Mouse (Mus musculus): Measurements from ENCODE around the gene Gm13124.
"Not testable (repeated sequence)": the region's sequence is repeated elsewhere in the genome, so short reads cannot be mapped to it uniquely, and the experiment has no call there.

Gene Gm13124

GRCm38 (mm10) chr4:144565034-144565433 is at the start of gene Gm13124:
TSS of gene Gm13124 (minus strand) at chr4:144565134.
- no peak for DNase-seq (ENCODE audit: low spot score)

- DNase-seq (ENCODE audit: low spot score) = no peak
These were observed 49.7 kb upstream of the Gm13124 start for GRCm38 (mm10) chr4:144614586-144614985.

- DNase-seq (ENCODE audit: low spot score) = no peak
These were observed 48.5 kb upstream of the Gm13124 start, which contains the start of gene Aadacl4 for GRCm38 (mm10) chr4:144613407-144613806. TSS of gene Aadacl4 (plus strand) at chr4:144613707.

DNA sequence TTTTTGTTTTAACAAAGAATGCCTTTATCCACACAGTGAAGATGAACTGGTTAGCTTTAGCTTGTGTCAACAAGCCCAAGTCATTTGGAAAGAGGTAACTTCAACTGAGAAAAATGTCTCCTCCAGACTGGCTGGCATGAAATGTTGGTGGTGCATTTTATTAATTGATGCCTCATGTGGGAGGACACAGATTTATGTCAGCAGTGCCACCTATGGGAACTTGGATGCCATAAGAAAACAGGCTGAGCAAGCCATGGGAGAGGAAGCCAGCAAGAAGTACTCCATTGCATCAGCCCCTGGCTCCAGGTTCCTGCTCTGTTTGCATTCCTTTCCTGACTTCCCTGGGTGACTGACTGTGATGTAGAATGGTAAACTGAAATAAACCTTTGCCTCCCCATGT is 27.9 kb upstream of the Gm13124 start:
- DNase-seq (ENCODE audit: low spot score) = no peak

GRCm38 (mm10) chr4:144586207-144586606 is 21.3 kb upstream of the Gm13124 start:
- DNase-seq (ENCODE audit: low spot score) = not testable (repeated sequence)

DNA sequence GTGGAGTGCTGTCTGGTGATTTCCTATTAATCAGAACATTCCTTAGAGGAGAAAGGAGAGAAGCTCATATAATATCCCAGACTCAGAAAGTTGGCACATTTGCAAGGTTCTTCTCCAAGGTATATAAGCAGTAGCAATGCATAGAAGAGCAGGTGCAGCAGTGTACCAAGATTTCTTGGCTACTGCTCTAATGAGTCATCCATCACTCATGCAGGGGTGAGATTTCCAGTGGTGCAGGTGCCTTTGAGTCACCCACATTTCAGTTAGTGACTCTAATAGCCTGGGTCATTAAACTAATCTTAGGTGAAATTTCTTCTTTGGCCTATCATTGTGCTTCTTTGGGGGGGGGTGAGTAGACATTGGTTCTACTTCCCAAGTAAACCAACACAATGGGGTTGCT is 2.8 kb upstream of the Gm13124 start:
- DNase-seq (ENCODE audit: low spot score) = no peak

- DNase-seq (ENCODE audit: low spot score) = no peak
These were observed 3.7 kb downstream of the Gm13124 start for GRCm38 (mm10) chr4:144561205-144561604.

DNA sequence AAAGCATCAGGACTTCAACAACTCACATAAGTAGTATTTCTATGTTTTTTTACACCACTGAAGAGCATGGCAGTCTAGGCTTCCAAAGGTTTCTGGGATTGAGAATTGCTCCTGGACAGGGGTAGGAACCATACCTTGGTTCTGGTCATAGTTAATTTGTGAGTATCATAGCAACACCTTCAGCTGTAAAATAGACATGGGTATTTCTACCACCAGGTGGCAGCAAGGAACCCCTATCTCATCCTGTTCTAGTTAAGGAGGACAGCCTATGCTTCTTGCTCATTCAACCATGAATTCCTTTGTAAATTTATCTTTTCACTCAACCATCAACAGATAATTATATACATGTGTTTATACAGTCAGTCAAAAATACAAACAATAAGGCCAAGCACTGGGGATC is 5.1 kb downstream of the Gm13124 start:
- no peak for DNase-seq (ENCODE audit: low spot score)

DNA sequence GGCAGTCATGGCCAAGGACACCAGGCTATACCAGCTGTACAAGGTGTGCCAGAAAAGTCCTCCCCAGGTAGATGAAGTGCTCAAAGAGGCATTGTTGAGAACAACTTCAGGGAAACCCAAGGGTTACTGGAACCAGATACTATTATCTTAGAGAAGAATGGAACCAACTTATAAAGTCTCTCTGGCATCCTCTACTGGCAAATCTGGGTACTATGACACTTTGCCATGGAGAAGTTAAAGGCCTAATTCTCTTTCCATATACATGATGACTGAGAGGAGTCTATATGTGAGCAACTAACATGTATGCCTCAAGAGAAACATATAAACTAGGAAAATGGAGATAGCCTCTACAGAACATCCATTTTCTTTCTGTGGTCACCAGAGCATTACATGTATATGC is 13.8 kb downstream of the Gm13124 start:
- DNase-seq (ENCODE audit: low spot score) = no peak

DNA sequence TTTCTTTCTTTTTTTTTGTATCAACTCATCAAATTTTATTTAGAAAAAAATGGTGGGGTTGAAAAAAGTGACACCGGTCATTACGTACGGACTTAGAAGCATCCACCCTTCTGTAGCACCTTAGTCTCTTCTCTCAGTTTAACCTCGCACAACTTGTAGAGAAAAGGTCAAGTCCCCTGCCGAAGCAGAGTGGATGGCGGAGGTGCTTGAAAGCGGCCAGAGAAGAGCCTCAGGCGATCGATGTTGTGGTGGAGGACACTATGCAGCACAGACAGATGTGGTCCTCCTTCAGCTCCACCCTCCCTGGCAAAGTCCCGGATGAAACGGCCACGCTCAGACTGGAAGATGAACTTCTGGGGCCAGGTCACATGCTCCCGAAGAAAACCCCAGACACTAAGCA is 19.6 kb downstream of the Gm13124 start:
- not testable (repeated sequence) for DNase-seq (ENCODE audit: low spot score)

DNA sequence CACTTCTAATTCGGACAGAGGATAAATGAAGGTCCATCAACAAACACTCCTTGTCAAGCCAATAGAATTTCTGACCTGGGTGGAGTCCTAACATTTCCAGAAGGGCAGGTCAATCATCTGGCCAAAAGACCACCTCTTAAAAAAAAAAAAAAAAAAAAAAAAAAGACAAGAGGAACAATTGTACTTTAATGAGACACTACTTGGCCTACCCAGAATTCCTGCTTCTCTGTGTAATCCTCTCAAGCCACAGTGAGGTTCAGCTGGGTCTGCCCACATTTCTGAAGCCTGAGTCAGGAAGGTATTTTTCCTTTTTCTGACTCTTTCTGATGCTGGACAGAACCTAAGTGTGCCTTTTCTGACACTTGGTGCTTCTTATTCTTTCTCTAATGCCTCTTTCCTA is 20.2 kb downstream of the Gm13124 start:
- no peak for DNase-seq (ENCODE audit: low spot score)

DNA sequence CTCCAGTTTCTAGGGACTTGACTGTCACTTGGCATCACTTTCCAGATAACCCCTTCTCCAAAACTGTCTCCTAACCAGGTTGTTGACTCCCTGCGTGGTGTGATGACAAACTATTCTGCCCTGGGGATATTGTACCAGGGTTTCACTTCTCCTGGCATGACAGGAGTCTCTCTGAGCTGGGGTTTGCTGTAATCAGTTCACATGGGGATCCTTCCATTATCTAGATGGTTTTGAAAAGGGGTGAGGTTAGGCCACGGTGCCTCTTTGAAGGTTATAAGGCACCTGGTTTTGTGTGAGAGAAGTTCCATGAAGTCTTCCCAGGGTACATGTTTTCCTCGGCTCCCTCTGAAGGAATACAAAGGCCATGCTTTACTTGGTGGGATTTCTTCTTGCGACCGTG is 45.4 kb downstream of the Gm13124 start, which contains the start of gene 9430007A20Rik:
9430007A20Rik (plus strand) TSS at position 301 of the 400 bp plus-strand sequence.
- no peak for DNase-seq (ENCODE audit: low spot score)

GRCm38 (mm10) chr4:144506518-144506917 is 58.4 kb downstream of the Gm13124 start:
- no peak for DNase-seq (ENCODE audit: low spot score)
